Comparison of ENCODE assay signal across 39 mouse cellular contexts in genomic region chr12:103660076-103660475, GRCm38 (mm10). TPM values are rescaled to one million over a fixed set of nuclear protein-coding genes. Genes with fewer than 3 reads are reported as not detected.
"Had no signal": no experiment of that assay in that cellular context is flagged by ENCODE, and none has a peak within 500 bp of the region (broad histone marks: within the 10 kb centered on the region; RNA-seq: fewer than 3 reads in every experiment).

No protein-coding gene starts in this region.

- H3K27me3 ChIP-seq: heart, embryonic 13.5 days; heart, embryonic 15.5 days; hindbrain, embryonic 13.5 days; hindbrain, embryonic 15.5 days; kidney, embryonic 15.5 days; limb, embryonic 13.5 days; limb, embryonic 15.5 days; liver, embryonic 12.5 days had no signal

- ATAC-seq: hindbrain, postnatal 0 days; intestine, embryonic 16.5 days; liver, embryonic 12.5 days had no signal

- H3K36me3 ChIP-seq: heart, embryonic 10.5 days; heart, embryonic 13.5 days; heart, embryonic 15.5 days; hindbrain, embryonic 13.5 days; hindbrain, embryonic 15.5 days; kidney, embryonic 15.5 days; limb, embryonic 13.5 days; limb, embryonic 15.5 days; liver, embryonic 12.5 days had no signal

- H3K9me3 ChIP-seq: heart, embryonic 10.5 days; heart, embryonic 13.5 days; heart, embryonic 15.5 days; hindbrain, embryonic 13.5 days; hindbrain, embryonic 15.5 days; kidney, embryonic 15.5 days; limb, embryonic 13.5 days; limb, embryonic 15.5 days; liver, embryonic 12.5 days had no signal

- H3K4me1 ChIP-seq: heart, embryonic 13.5 days; heart, embryonic 15.5 days; hindbrain, embryonic 13.5 days; hindbrain, embryonic 15.5 days; kidney, embryonic 15.5 days; limb, embryonic 13.5 days; limb, embryonic 15.5 days; liver, embryonic 12.5 days had no signal

- H3K4me2 ChIP-seq: heart, embryonic 13.5 days; heart, embryonic 15.5 days; hindbrain, embryonic 13.5 days; hindbrain, embryonic 15.5 days; kidney, embryonic 15.5 days; limb, embryonic 13.5 days; limb, embryonic 15.5 days; liver, embryonic 12.5 days had no signal

- H3K4me3 ChIP-seq: heart, embryonic 10.5 days; heart, embryonic 13.5 days; heart, embryonic 15.5 days; hindbrain, embryonic 13.5 days; hindbrain, embryonic 15.5 days; kidney, embryonic 15.5 days; limb, embryonic 13.5 days; limb, embryonic 15.5 days; liver, embryonic 12.5 days had no signal

- DNase-seq: gastrocnemius, postnatal 14 days; gastrocnemius, postnatal 36 days; heart, adult 18-20 months; heart, postnatal 14 days; heart, postnatal 36 days; kidney, adult 18-20 months; layer of hippocampus, adult 9-11 months; layer of hippocampus, postnatal 36 days; left cerebral cortex, postnatal 4 days; lung, adult 18-20 months had no signal

- H3K9ac ChIP-seq: heart, embryonic 13.5 days; heart, embryonic 15.5 days; hindbrain, embryonic 13.5 days; hindbrain, embryonic 15.5 days; kidney, embryonic 15.5 days; limb, embryonic 13.5 days; limb, embryonic 15.5 days; liver, embryonic 12.5 days; liver, embryonic 14.5 days had no signal

- H3K27ac ChIP-seq: heart, embryonic 10.5 days; heart, embryonic 13.5 days; heart, embryonic 15.5 days; hindbrain, embryonic 13.5 days; hindbrain, embryonic 15.5 days; hindbrain, postnatal 0 days; kidney, embryonic 15.5 days; kidney, postnatal 0 days; limb, embryonic 13.5 days; limb, embryonic 15.5 days; liver, embryonic 12.5 days; liver, embryonic 14.5 days had no signal

RNA-seq across cellular contexts. Expression of gene Serpina6, which starts 3.1 kb away (rescaled TPM):
- total RNA-seq: gastrocnemius, adult 18-20 months; gastrocnemius, adult 8-10 months; gastrocnemius, postnatal 14 days; gastrocnemius, postnatal 36 days; heart, adult 18-20 months; heart, adult 8-10 months; heart, postnatal 14 days; heart, postnatal 36 days; hematopoietic stem cell, adult 5-6 weeks; hindbrain, postnatal 0 days; layer of hippocampus, adult 18-20 months; layer of hippocampus, adult 8-10 months; layer of hippocampus, postnatal 14 days; layer of hippocampus, postnatal 36 days; left cerebral cortex, adult 18-20 months; left cerebral cortex, adult 8-10 months; left cerebral cortex, postnatal 10 days; left cerebral cortex, postnatal 25 days; left cerebral cortex, postnatal 4 days had no signal
- polyA plus RNA-seq: heart, postnatal 0 days; hindbrain, embryonic 11.5 days; hindbrain, embryonic 13.5 days; hindbrain, postnatal 0 days; large intestine, adult 2 months had no signal

RNA-seq across cellular contexts. Expression of gene Serpina16, which starts 15.9 kb away (rescaled TPM):
- total RNA-seq: gastrocnemius, adult 18-20 months; gastrocnemius, adult 8-10 months; gastrocnemius, postnatal 14 days; gastrocnemius, postnatal 36 days; heart, adult 18-20 months; heart, adult 8-10 months; heart, postnatal 14 days; heart, postnatal 36 days; hematopoietic stem cell, adult 5-6 weeks; hindbrain, postnatal 0 days; layer of hippocampus, adult 18-20 months; layer of hippocampus, adult 8-10 months; layer of hippocampus, postnatal 14 days; layer of hippocampus, postnatal 36 days; left cerebral cortex, adult 18-20 months; left cerebral cortex, adult 8-10 months; left cerebral cortex, postnatal 10 days; left cerebral cortex, postnatal 25 days; left cerebral cortex, postnatal 4 days had no signal
- polyA plus RNA-seq: heart, embryonic 10.5 days; heart, embryonic 13.5 days; heart, embryonic 15.5 days; heart, postnatal 0 days; hindbrain, embryonic 11.5 days; hindbrain, embryonic 13.5 days; hindbrain, embryonic 15.5 days; hindbrain, postnatal 0 days; kidney, embryonic 15.5 days; kidney, postnatal 0 days; limb, embryonic 11.5 days; limb, embryonic 13.5 days; limb, embryonic 15.5 days; liver, embryonic 12.5 days had no signal

RNA-seq across cellular contexts. Expression of gene Serpina10, which starts 28.8 kb away (rescaled TPM):
- total RNA-seq: gastrocnemius, adult 8-10 months; gastrocnemius, postnatal 14 days; gastrocnemius, postnatal 36 days; heart, adult 8-10 months; heart, postnatal 14 days; heart, postnatal 36 days; hematopoietic stem cell, adult 5-6 weeks; hindbrain, postnatal 0 days; layer of hippocampus, adult 18-20 months; layer of hippocampus, postnatal 36 days; left cerebral cortex, adult 18-20 months; left cerebral cortex, adult 8-10 months; left cerebral cortex, postnatal 10 days; left cerebral cortex, postnatal 25 days; left cerebral cortex, postnatal 4 days had no signal
- polyA plus RNA-seq: gonadal fat pad, adult 2 months; heart, embryonic 15.5 days; heart, postnatal 0 days; hindbrain, embryonic 13.5 days; limb, embryonic 13.5 days had no signal

RNA-seq across cellular contexts. Expression of gene Serpina1f, which starts 35.3 kb away (rescaled TPM):
- total RNA-seq: gastrocnemius, adult 18-20 months; gastrocnemius, adult 8-10 months; gastrocnemius, postnatal 14 days; gastrocnemius, postnatal 36 days; heart, adult 18-20 months; heart, adult 8-10 months; heart, postnatal 14 days; heart, postnatal 36 days; hematopoietic stem cell, adult 5-6 weeks; hindbrain, postnatal 0 days; layer of hippocampus, adult 18-20 months; layer of hippocampus, adult 8-10 months; layer of hippocampus, postnatal 14 days; layer of hippocampus, postnatal 36 days; left cerebral cortex, adult 18-20 months; left cerebral cortex, adult 8-10 months; left cerebral cortex, postnatal 10 days; left cerebral cortex, postnatal 25 days; left cerebral cortex, postnatal 4 days had no signal
- polyA plus RNA-seq: heart, embryonic 13.5 days; heart, embryonic 15.5 days; heart, postnatal 0 days; hindbrain, embryonic 11.5 days; hindbrain, embryonic 13.5 days; hindbrain, embryonic 15.5 days; hindbrain, postnatal 0 days; intestine, embryonic 16.5 days; kidney, embryonic 15.5 days; limb, embryonic 11.5 days; limb, embryonic 13.5 days; limb, embryonic 15.5 days; liver, embryonic 14.5 days had no signal
